Mouse (Mus musculus): ENCODE data around the gene Lrrc41.

The Lrrc41 gene

GRCm38 (mm10) chr4:116143891-116144717 lies 69.0 kb downstream of the Lrrc41 start:
- peak; percentile 62 for DNase-seq (ENCODE audit: low read depth, low spot score)

Data from ZHBTc4 (cell line).